Mouse (Mus musculus) cerebellum, adult 11 months (tissue): ENCODE results near the gene Dnah17.

ENCODE experiments used
- DNase-seq: peaks from one replicate; pipeline ENCODE4 v3.0.0; 2022

Gene Dnah17

DNA sequence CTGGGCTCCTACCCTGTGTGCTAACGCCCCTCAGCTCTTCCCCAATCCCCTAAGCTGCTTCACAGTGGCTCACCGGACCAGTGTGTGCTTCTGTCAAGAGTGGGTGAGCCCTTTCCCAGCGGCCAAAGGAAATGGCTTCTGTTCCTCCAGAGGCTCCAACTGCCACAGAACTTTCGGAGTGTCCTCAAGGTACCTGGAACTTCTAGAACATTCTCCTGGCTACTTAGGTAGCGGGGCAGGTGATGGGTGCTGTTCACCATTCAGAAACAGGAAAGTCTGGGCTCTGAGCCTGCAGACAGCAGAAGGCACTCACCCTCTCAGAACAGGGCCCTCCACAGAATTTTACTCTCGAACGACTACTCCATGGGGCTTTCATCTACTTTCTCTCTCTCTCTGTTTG lies at the start of gene Dnah17:
Gene Dnah17, minus strand, starts transcription at position 101 of the 400 bp plus-strand sequence.
- DNase-seq, result no peak

GRCm38 (mm10) chr11:118180199-118180598 lies 49.8 kb upstream of the Dnah17 start:
- no peak for DNase-seq

DNA sequence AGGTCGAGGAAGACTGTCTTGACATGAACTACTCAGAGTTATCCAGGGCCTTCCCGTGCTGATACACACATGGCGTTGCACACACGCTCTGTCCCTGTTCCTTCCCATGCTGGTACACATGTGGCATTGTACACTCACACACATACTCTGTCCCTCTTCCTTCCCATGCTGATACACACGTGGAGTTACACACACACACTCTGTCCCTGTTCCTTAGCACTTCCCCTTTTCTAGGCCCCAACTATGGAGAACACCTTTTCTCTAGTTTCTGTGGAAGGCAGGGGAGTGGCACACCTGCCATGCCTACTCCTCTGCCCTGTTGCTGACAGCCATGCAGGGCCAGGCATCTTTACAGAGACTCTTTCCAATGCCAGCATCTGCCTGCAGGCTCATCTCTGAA lies 47.8 kb upstream of the Dnah17 start:
- no peak for DNase-seq

DNA sequence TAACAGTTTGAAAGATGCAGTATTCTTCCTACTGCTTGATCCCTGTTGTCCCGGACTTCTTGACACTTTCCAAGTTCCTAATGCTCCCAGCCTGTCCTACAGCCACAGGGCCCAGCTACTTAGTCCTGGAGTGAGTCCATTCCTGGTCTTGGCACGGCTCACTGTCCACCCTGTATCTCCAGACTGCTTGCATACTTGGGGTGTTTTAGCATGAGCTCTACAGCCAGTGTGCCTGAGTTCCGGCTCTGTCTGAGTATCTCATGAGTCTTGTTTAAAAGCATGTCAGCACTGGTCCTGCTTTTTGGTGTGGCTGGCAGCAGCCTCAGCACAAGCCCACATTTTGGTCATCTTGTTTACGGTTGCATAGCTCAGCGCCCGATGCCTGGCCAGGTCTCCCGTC lies 44.3 kb upstream of the Dnah17 start:
- no peak for DNase-seq

DNA sequence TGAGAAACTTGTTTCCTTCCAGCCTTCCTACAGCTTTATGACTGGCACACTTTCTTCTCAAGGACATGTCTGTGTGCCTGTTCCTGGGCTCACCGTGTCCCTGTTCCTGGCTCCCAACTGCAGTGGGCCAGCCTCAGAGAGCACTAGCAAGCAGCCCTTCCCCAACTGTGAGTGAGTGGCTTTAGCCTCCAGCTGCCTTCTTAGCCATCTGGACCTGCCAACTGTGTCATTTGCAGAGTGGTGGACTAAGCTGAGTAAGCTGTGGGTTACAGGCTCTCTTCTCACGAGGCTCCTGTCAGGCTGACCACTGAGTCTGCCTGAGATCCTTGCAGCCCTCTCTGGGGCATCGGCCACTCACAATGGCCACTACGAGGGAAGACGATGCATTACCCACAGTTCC lies 42.3 kb upstream of the Dnah17 start:
- DNase-seq, result no peak

DNA sequence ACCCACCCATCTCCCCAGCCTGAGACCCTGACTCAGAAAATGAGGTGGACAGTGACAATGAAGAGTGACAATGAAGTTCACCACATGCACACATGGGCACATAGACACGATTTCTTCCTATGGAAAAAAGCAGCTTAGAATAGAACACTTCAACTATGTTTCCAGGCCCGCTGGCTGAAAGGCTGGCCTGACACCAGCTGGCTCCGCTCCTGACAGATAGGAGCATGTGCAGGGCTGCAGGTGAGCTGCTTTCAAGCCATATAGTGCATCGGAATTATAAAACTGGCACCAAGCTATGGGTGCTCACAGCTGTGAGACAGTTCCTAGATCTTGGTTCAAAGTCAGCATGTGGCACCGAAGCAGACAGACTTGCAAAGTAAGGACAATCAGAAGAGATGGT lies 39.9 kb upstream of the Dnah17 start:
- DNase-seq, result peak; percentile 50

GRCm38 (mm10) chr11:118168714-118169113 lies 38.3 kb upstream of the Dnah17 start:
- DNase-seq, result peak; percentile 54

DNA sequence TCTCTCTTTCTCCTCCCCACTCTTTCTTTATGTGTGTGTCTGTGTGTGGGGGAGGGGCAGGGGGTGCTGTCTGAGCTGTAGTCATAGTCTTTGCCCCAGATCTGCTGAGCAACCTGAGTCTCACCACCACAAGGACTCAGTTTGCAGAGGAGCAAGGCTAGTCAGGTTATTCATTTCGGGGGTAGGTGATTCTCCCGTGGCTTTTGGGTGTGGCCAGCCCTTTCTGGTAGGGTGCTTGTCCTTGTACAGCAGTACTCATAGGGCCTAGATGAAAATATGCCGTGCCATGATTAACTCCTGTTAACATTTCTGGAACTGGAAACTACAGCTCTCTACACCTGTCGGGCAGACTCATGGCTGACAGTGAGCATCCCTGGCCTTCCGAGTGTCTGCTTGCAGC lies 36.2 kb upstream of the Dnah17 start:
- no peak for DNase-seq

DNA sequence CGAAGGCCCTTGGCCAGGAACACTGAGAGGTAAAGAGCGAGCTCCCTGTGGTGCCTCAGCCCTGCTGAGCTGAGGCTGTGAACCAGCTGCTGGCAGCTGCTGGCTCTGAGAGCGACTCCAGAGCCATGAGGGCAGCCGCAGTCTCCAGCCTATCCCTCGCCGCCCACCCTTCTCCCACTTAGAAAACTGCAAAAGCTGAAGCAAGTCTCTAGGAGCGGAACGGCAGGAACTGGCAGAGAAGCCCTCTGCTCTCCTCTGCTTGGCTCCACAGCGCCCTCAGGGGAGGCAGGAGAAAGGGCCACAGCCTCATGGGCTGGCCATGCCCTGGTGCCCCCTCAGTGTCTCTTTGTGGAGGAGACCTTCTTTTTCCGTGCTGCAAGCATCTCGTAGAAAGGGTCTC lies 35.2 kb upstream of the Dnah17 start:
- no peak for DNase-seq

DNA sequence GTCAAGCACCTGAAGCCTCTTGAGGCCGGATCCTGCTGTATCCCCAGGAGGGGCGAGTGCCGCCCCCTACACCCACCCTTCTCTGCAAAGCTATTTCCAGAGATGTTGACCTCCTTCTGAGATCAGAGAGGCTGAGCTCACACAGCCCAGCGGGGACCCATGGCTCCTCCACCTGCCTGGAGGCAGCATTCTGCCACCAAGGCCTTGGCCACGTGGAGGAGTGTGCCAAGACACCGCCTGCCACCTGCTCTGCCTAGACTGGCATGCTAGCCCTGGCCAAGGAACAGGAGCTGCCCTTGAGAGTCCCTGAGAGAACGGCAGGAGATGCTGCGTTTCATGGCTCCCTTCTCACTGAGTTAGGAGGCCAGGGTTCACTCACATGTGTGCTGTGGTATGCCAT lies 34.1 kb upstream of the Dnah17 start:
- peak; percentile 83 for DNase-seq

GRCm38 (mm10) chr11:118162245-118162644 lies 31.8 kb upstream of the Dnah17 start:
- DNase-seq, result no peak

- DNase-seq, result no peak
Measured at GRCm38 (mm10) chr11:118161240-118161639, 30.8 kb upstream of the Dnah17 start.

- DNase-seq, result no peak
Measured at GRCm38 (mm10) chr11:118160763-118161162, 30.3 kb upstream of the Dnah17 start.

DNA sequence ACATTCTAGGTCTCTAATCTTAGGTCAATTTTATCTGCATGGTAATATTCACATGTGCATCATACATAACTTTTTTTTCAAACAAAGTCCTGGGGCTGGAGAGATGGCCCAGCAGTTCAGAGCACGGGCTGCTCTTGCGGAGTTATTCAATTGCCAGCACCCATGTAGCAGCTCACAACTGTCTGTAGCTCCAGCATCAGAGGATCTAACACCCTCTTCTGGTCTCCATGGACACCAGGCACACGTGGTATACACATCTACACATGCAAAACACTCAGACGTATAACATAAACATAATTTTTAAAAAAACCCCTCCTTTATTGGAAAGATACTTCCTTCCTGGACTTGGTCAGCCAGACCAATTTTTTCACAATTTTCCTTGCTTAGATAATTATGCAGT lies 28.3 kb upstream of the Dnah17 start:
- DNase-seq, result no peak

GRCm38 (mm10) chr11:118156480-118157060 lies 26.1 kb upstream of the Dnah17 start:
- no peak for DNase-seq

DNA sequence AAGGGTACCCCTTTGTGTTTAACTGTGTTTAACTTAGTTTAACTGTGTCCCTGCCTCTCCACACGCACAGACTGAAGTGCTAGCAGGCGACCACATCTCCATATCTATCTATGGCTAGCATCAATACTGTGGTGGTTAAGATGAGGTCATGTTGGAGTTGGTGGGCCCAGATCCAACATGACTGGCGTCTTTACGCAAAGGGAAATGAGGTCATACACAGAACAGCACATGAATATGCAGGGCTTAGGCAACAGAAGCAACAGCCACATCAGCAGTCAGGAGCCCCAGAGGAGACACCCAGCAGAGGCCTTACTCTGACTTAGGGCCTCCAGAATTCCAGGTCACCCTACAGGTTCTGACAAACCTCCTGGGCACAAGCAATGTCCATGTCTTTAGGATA lies 22.5 kb upstream of the Dnah17 start:
- DNase-seq, result no peak

- DNase-seq, result no peak
Measured at GRCm38 (mm10) chr11:118151423-118152180, 21.2 kb upstream of the Dnah17 start.

DNA sequence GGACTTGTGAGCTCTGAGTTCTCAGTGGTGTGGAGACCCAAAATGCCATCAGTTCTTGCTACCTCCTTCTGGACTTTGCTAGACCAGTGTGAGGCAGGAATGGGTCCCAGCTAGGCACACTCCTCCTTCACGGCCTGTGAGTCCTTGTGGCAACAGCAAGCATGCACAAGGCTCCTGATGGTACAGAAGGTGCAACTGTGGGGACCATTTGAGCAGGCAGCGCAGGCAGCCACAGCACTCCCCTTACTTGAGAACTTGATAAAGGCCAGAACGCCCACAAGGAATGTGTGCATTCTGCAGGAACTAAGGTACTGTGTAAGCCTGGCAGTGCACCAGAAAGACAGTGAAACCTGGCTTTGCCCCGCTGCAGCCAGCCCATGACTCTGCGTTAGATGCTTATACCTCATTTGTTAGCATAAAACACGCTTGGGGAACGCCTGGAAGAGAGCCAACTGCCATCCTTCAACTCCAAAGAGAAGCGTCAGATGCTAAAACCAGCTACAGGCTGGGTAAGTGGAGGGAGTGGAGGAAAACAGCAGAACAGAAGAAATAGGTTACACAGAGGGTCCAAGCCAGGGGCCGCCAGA lies 19.8 kb upstream of the Dnah17 start:
- no peak for DNase-seq

GRCm38 (mm10) chr11:118147877-118148637 lies 17.6 kb upstream of the Dnah17 start:
- DNase-seq, result no peak

DNA sequence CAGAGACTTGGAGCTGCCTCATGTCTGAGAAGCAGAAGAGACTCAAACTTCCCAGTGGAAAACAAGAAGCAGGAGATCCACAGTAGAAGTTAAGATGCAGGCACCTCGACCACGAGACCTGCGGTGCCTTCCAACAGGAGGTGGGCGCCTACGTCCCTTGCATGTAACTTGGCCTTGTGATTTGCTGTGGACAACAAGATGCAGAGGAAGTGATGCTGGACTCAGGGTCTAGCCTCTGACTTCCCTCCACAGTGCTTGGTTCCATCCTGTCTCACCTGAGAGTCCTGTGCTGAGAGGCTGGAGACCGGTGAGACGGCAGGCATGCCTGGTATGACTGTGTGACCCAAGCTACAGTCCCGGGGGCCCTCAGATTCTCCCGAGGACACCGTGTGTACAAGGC lies 16.0 kb upstream of the Dnah17 start:
- no peak for DNase-seq

DNA sequence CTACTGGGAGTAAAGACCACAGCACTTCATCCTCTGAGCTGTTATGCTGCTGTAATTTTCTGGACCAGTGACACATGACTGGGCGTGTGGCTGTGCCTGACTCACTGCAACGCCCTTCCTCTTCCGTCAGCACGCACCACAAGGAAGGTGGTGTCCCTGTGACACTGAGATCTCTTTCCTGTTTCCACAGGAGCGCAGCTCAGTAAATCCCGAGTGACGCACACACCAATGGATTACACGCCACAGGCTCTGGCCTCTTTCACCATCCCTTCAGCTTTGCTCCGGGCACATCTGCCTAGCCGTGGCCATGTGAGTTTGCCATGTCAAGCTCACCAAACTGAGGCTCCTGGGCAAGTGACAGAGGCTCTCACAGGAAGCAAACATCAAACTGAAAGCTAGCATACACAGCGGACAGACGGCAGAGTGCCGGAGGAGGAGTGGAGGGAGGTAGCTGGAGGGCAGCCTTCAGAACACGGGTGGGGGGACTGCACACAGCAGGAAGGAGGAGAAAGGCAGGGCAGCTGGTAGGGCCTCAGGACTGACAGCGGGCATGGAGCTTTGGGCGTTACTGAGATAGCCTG lies 15.4 kb upstream of the Dnah17 start:
- DNase-seq, result no peak

- no peak for DNase-seq
Measured at GRCm38 (mm10) chr11:118145092-118145491, 14.7 kb upstream of the Dnah17 start.

DNA sequence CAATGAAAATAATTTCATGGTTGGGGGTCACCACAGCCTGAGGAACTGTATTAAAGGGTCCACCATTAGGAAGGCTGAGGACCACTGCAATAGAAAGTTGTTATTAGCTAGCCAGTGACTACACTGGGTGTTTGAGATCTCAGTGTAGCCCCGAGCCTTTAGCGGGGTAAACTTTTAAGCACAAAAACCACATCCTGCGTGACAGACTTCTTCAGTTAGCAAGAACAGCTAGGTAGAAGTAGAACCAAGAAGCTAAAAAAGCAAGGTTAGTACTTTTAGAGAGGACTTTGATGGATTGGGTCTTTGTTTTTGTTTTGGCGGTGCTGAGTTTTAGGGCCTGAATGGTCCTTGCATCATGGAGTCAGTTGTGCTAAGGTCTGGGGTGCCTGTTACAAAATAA lies 13.3 kb upstream of the Dnah17 start:
- DNase-seq, result no peak
